Mouse (Mus musculus): ENCODE data around the gene Kbtbd8. TPM values are rescaled to one million over a fixed set of nuclear protein-coding genes. Genes with fewer than 3 reads are reported as not detected.

Kbtbd8 gene
- polyA plus RNA-seq, 1 experiment from 2014 or later, result 9.7 TPM

DNA sequence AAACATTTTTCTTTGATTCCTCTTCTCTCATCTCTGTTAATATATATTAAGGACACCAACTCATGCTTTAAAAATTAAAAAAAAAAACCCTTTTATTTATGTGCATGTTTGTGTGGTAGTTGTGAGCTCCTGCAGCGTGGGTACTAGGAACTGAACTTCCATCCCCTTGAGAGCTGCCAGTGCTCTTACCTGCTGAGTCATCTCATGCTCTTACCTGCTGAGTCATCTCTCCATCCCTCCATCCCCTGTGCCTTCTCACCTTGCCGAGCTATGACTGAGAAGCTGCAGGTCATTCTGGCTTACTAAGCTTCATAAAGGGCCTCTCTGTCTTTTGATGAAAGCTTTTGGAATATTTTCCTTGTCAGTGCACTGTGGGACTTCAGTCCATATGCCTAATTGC, 34.5 kb downstream of the Kbtbd8 start:
- no peaks in the 10 kb centered on the region for H3K27me3 ChIP-seq (replicated peaks; ENCODE audit: control insufficient read depth, insufficient read depth, low read length)
- 59% methylated on average over 2 of the region's 2 CpGs for WGBS
- no peaks in the 10 kb centered on the region for H3K36me3 ChIP-seq (ENCODE audit: control insufficient read depth, insufficient read depth, low read length)
- H3K4me2 ChIP-seq, result no peak overlapping the region
- H3K9ac ChIP-seq (ENCODE audit: low read depth, low read length), result no peak overlapping the region
- no peak overlapping the region for H3K4me3 ChIP-seq (ENCODE audit: low read depth, low read length)
- no peaks in the 10 kb centered on the region for H3K4me1 ChIP-seq (replicated peaks; ENCODE audit: control insufficient read depth, insufficient read depth, low read length)
- H3K27ac ChIP-seq (ENCODE audit: low read depth, low read length), result no peak overlapping the region
- no peaks in the 10 kb centered on the region for H3K9me3 ChIP-seq (ENCODE audit: control insufficient read depth, low read length)
- DNase-seq (ENCODE audit: low spot score) (no peak), ATAC-seq (replicated peaks; ENCODE audit: low FRiP score) (no peak)

GRCm38 (mm10) chr6:95163965-95164364, 46.9 kb downstream of the Kbtbd8 start:
- no peak for ATAC-seq (replicated peaks; ENCODE audit: low FRiP score)
- H3K4me2 ChIP-seq, result no peak overlapping the region
- no peak overlapping the region for H3K27ac ChIP-seq (ENCODE audit: low read depth, low read length)
- no peak overlapping the region for H3K9ac ChIP-seq (ENCODE audit: low read depth, low read length)
- no peaks in the 10 kb centered on the region for H3K9me3 ChIP-seq (ENCODE audit: control insufficient read depth, low read length)
- no peaks in the 10 kb centered on the region for H3K27me3 ChIP-seq (replicated peaks; ENCODE audit: control insufficient read depth, insufficient read depth, low read length)
- no peak for DNase-seq (ENCODE audit: low spot score)
- 52% methylated on average over 4 of the region's 4 CpGs for WGBS
- H3K4me3 ChIP-seq (ENCODE audit: low read depth, low read length), result no peak overlapping the region
- H3K4me1 ChIP-seq (replicated peaks; ENCODE audit: control insufficient read depth, insufficient read depth, low read length), result no peaks in the 10 kb centered on the region
- H3K36me3 ChIP-seq (ENCODE audit: control insufficient read depth, insufficient read depth, low read length), result no peaks in the 10 kb centered on the region

- no peaks in the 10 kb centered on the region for H3K4me1 ChIP-seq (replicated peaks; ENCODE audit: control insufficient read depth, insufficient read depth, low read length)
- no peaks in the 10 kb centered on the region for H3K27me3 ChIP-seq (replicated peaks; ENCODE audit: control insufficient read depth, insufficient read depth, low read length)
- no peak for DNase-seq (ENCODE audit: low spot score)
- H3K9me3 ChIP-seq (ENCODE audit: control insufficient read depth, low read length), result no peaks in the 10 kb centered on the region
- ATAC-seq (replicated peaks; ENCODE audit: low FRiP score), result no peak
- no peaks in the 10 kb centered on the region for H3K36me3 ChIP-seq (ENCODE audit: control insufficient read depth, insufficient read depth, low read length)
- H3K4me3 ChIP-seq (ENCODE audit: low read depth, low read length), result no peak overlapping the region
- H3K4me2 ChIP-seq, result no peak overlapping the region
- H3K27ac ChIP-seq (ENCODE audit: low read depth, low read length), result no peak overlapping the region
- H3K9ac ChIP-seq (ENCODE audit: low read depth, low read length), result no peak overlapping the region
Measured at GRCm38 (mm10) chr6:95165630-95166029, 48.6 kb downstream of the Kbtbd8 start.

DNA sequence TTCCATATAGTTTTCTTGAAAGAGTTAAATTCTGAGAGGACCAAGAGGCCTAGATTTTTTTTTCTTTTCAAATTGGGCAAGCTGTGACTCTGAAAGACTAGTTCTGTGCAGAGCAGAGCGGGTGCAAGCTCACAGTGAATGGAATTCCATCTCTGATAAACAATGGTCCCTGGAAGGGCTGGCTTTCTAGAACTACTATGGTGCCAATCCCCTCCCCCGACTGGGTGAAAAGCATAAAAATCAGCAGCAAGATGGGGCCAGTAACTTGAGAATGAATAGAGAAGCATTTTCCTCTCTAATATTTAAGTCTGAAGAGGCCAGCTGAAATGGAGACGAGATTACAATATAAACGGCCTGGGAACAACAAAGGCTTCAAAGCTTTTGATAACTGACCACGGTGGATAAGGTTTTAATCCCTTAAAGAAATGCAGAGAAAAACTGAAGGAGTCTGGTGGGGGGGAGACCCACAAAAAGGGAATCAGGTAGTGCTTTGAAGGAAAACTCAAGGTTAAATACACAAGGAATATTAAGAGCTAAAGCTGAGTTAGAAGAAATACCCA, 50.7 kb downstream of the Kbtbd8 start:
- Histone ChIP-seq H3K36me3 (ENCODE audit: control insufficient read depth, insufficient read depth, low read length) (no peaks in the 10 kb centered on the region), H3K4me2 (no peak overlapping the region), H3K9ac (ENCODE audit: low read depth, low read length) (no peak overlapping the region), H3K4me1 (replicated peaks; ENCODE audit: control insufficient read depth, insufficient read depth, low read length) (no peaks in the 10 kb centered on the region), H3K9me3 (ENCODE audit: control insufficient read depth, low read length) (no peaks in the 10 kb centered on the region), H3K27me3 (replicated peaks; ENCODE audit: control insufficient read depth, insufficient read depth, low read length) (no peaks in the 10 kb centered on the region), H3K27ac (ENCODE audit: low read depth, low read length) (no peak overlapping the region), H3K4me3 (ENCODE audit: low read depth, low read length) (no peak overlapping the region)
- no peak for ATAC-seq (replicated peaks; ENCODE audit: low FRiP score)
- 41% methylated on average over 5 of the region's 5 CpGs for WGBS
- no peak for DNase-seq (ENCODE audit: low spot score)

DNA sequence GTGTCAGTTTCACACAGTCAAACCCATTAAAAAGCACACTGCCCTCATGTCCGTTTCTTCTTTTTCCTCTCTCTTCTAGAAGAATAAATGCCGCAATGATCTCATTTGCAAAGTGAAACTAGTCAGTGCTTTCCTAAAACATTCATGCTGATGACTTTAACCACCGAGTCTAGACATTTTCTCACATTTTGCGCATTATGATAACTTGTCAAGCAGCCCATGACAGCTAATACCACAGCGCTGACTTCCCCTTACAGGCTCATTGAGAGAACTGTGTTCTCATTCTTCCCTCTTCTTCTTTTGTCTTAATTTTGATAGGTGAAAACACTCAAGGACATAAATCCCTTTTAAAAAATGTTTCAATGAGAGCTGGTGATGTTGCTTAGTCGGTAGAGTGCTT, 52.4 kb downstream of the Kbtbd8 start:
- Histone ChIP-seq H3K4me3 (ENCODE audit: low read depth, low read length) (no peak overlapping the region), H3K36me3 (ENCODE audit: control insufficient read depth, insufficient read depth, low read length) (no peaks in the 10 kb centered on the region), H3K9me3 (ENCODE audit: control insufficient read depth, low read length) (no peaks in the 10 kb centered on the region), H3K27ac (ENCODE audit: low read depth, low read length) (no peak overlapping the region), H3K9ac (ENCODE audit: low read depth, low read length) (no peak overlapping the region), H3K4me1 (replicated peaks; ENCODE audit: control insufficient read depth, insufficient read depth, low read length) (no peaks in the 10 kb centered on the region), H3K27me3 (replicated peaks; ENCODE audit: control insufficient read depth, insufficient read depth, low read length) (no peaks in the 10 kb centered on the region), H3K4me2 (no peak overlapping the region)
- whole genome bisulfite sequencing, result 82% methylated on average over 6 of the region's 6 CpGs
- DNase-seq (ENCODE audit: low spot score) (no peak), ATAC-seq (replicated peaks; ENCODE audit: low FRiP score) (no peak)

DNA sequence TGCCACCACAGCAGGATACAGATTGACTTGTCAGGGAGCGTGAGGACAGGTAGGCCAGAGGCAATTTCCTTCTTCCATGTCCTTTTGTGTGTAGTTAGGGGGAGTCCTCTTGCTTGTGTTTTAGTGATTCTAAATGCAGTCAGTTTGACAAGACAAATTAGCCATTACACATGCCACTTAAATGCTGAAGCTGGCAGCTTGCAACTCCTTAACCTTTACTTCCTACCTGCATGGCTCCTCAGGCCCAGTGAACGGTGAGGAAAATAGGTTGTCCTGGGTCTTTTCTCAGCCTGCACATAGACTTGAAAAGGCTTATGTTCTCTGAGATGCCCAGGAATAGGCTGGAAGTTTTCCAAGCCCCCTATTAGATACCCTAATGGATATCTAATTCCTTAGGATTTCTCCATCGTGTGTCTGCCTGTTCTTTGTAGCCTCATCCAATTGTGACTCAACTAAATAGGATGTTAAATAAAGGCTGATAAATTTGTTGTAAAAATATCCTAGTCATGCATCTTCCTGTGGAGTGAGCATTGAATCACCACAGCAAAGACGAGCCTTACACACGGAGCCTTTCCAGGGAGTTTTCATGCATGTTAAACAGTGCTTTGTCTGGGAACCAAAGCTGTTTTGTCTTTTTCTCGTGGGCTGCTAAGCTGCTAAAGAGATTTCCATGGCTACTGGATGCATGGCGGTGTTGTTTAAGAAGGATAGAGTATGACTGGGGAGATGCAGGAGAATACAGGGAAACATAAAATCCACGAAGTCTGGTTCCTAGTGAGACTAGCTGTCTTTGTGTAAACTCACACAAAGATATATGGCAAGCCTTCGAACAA, 57.5 kb downstream of the Kbtbd8 start:
- Histone ChIP-seq H3K27me3 (replicated peaks; ENCODE audit: control insufficient read depth, insufficient read depth, low read length) (no peaks in the 10 kb centered on the region), H3K4me1 (replicated peaks; ENCODE audit: control insufficient read depth, insufficient read depth, low read length) (no peaks in the 10 kb centered on the region), H3K4me3 (ENCODE audit: low read depth, low read length) (no peak overlapping the region), H3K4me2 (no peak overlapping the region), H3K9ac (ENCODE audit: low read depth, low read length) (no peak overlapping the region), H3K9me3 (ENCODE audit: control insufficient read depth, low read length) (no peaks in the 10 kb centered on the region), H3K27ac (ENCODE audit: low read depth, low read length) (no peak overlapping the region), H3K36me3 (ENCODE audit: control insufficient read depth, insufficient read depth, low read length) (no peaks in the 10 kb centered on the region)
- WGBS, result 79% methylated on average over 9 of the region's 9 CpGs
- DNase-seq (ENCODE audit: low spot score), result no peak
- ATAC-seq (replicated peaks; ENCODE audit: low FRiP score), result no peak

Other genes with a start within 250 kb of the Kbtbd8 start
- gene Gm10234, start 204.9 kb downstream of the Kbtbd8 start, polyA plus RNA-seq (2014; fragmentation: Nextera tagmentation; extraction: Ambion mirVana), result not detected in 2 replicates